ENCODE assay signal across 14 mouse cellular contexts in the genomic region with DNA sequence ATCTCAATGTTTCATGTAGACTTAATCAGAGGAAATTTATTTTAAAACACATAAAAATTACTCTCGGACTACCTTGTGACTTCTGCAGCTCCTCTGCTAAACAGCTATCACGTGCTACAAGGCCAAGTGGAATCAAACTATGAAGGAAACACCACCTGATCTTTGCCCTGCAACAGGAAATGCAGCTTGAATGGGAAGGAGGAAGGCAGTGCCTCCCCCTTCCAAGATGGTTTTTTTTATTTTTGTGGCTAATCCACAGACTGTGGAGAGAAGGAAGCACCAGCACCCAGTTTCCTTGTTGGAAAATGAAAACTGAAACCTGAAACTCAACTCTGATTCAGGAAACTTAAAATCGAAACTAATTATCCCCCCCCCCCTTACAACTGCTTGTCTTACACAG. TPM values are rescaled to one million over a fixed set of nuclear protein-coding genes. Genes with fewer than 3 reads are reported as not detected.
DNase-seq lines count a peak whose midpoint lies in the region; ATAC-seq and TF ChIP-seq lines count a peak whose summit lies in the region.
"Had no signal": no experiment of that assay in that cellular context is flagged by ENCODE, and none has a peak within 500 bp of the region (broad histone marks: within the 10 kb centered on the region; RNA-seq: fewer than 3 reads in every experiment).

No protein-coding gene starts in this region.

- peak overlapping the region; percentile 38; the same call in 1 of the 2 replicates for H3K27ac ChIP-seq in gastrocnemius, adult 2 months
- H3K27ac ChIP-seq in thymus, adult 2 months (ENCODE audit: control insufficient read depth, insufficient read depth, low read length): no peak overlapping the region
- peak overlapping the region; percentile 71; the same call in 1 of the 2 replicates for H3K27ac ChIP-seq in kidney, embryonic 16.5 days (ENCODE audit: low read length)
- H3K27ac ChIP-seq: forebrain, embryonic 10.5 days; hindbrain, embryonic 15.5 days; limb, embryonic 13.5 days had no signal

- intact Hi-C loops in gastrocnemius, adult 2 months (cut with DNase I): no loop called here

- no peak overlapping the region for H3K9ac ChIP-seq in kidney, embryonic 16.5 days (replicated peaks; ENCODE audit: low read length)
- H3K9ac ChIP-seq: hindbrain, embryonic 15.5 days; limb, embryonic 13.5 days had no signal

- no peaks in the 10 kb centered on the region for H3K9me3 ChIP-seq in kidney, embryonic 16.5 days (ENCODE audit: low read length)
- H3K9me3 ChIP-seq: forebrain, embryonic 10.5 days; hindbrain, embryonic 15.5 days; limb, embryonic 13.5 days had no signal

- H3K4me1 ChIP-seq in thymus, adult 2 months (replicated peaks; ENCODE audit: control insufficient read depth, insufficient read depth, low read length): peaks cover 20% of the 10 kb centered on the region
- H3K4me1 ChIP-seq in kidney, embryonic 16.5 days (ENCODE audit: insufficient read depth, low read length): peaks cover 42% of the 10 kb centered on the region

- H3K27me3 ChIP-seq in thymus, adult 2 months (ENCODE audit: control insufficient read depth, insufficient read depth, low read length): no peaks in the 10 kb centered on the region
- no peaks in the 10 kb centered on the region for H3K27me3 ChIP-seq in kidney, embryonic 16.5 days (ENCODE audit: insufficient read depth, low read length)
- H3K27me3 ChIP-seq: hindbrain, embryonic 15.5 days; limb, embryonic 13.5 days had no signal

- DNase-seq in gastrocnemius, adult 2 months: no peak
- DNase-seq in gastrocnemius, postnatal 25 days: no peak
- peak; percentile 19 for DNase-seq in thymus, adult 2 months
- DNase-seq in thymus, postnatal 25 days: no peak
- no peak for DNase-seq in cerebellum, adult 18-20 months
- no peak for DNase-seq in cerebellum, adult 9-10 months
- no peak for DNase-seq in retina, postnatal 1 day
- DNase-seq: gastrocnemius, postnatal 14 days; thymus, postnatal 14 days had no signal

- WGBS in thymus, adult 2 months: 9% methylated on average over 3 of the region's 3 CpGs
- WGBS in kidney, embryonic 16.5 days: 32% methylated on average over 3 of the region's 3 CpGs

- no peak for ATAC-seq in kidney, embryonic 16.5 days (ENCODE audit: low FRiP score, low TSS enrichment)

- H3K4me3 ChIP-seq in gastrocnemius, adult 2 months: peak overlapping the region; percentile 20
- no peak overlapping the region for H3K4me3 ChIP-seq in thymus, adult 2 months (ENCODE audit: control insufficient read depth, insufficient read depth, low read length)
- H3K4me3 ChIP-seq in kidney, embryonic 16.5 days (ENCODE audit: low read length): no peak overlapping the region
- H3K4me3 ChIP-seq: forebrain, embryonic 10.5 days; hindbrain, embryonic 15.5 days; limb, embryonic 13.5 days had no signal

- H3K36me3 ChIP-seq in thymus, adult 2 months (ENCODE audit: control insufficient read depth, insufficient read depth, low read length): peaks cover 31% of the 10 kb centered on the region
- peaks cover 37% of the 10 kb centered on the region for H3K36me3 ChIP-seq in kidney, embryonic 16.5 days (ENCODE audit: insufficient read depth, low read length)

- H3K4me2 ChIP-seq in kidney, embryonic 16.5 days (replicated peaks; ENCODE audit: low read depth, low read length): no peak overlapping the region
- H3K4me2 ChIP-seq: hindbrain, embryonic 15.5 days; limb, embryonic 13.5 days; midbrain, embryonic 11.5 days had no signal

- no peak for TF ChIP-seq POLR2A in thymus, adult 2 months (IDR thresholded peaks at IDR 0.05; ENCODE audit: control insufficient read depth, extremely low read depth, insufficient read depth, low read length, poor library complexity)

- no peak for TF ChIP-seq CTCF in gastrocnemius, adult 2 months (IDR thresholded peaks at IDR 0.05)
- no peak for TF ChIP-seq CTCF in thymus, adult 2 months (IDR thresholded peaks at IDR 0.05; ENCODE audit: borderline replicate concordance, control insufficient read depth, extremely low read depth, insufficient read depth, low read length, poor library complexity)

RNA-seq across cellular contexts. Expression of gene Znfx1, which starts 4.6 kb away (rescaled TPM):
- total RNA-seq in gastrocnemius, adult 2 months (2021): 10 to 100 TPM; 25.2 to 25.8 TPM
- total RNA-seq in gastrocnemius, postnatal 25 days (2021): 10 to 100 TPM; 19.3 to 21.6 TPM
- 46.0 and 46.9 TPM in 2 replicates for polyA plus RNA-seq in thymus, adult 2 months (2012; rRNA removed)
- polyA plus RNA-seq in kidney, embryonic 16.5 days (2015; fragmentation: Nextera tagmentation; extraction: Ambion mirVana): 11.8 TPM in 2 replicates

RNA-seq across cellular contexts. Expression of gene Ddx27, which starts 43.2 kb away (rescaled TPM):
- total RNA-seq in gastrocnemius, adult 2 months (2021): 10 to 100 TPM in 1 of 2 experiments, 1 to 10 TPM in 1; 9.3 to 10.1 TPM
- 1 to 10 TPM; 5.5 to 6.8 TPM for total RNA-seq in gastrocnemius, postnatal 25 days (2021)
- 46.0 and 50.6 TPM in 2 replicates for polyA plus RNA-seq in thymus, adult 2 months (2012; rRNA removed)
- 57.6 and 59.2 TPM in 2 replicates for polyA plus RNA-seq in kidney, embryonic 16.5 days (2015; fragmentation: Nextera tagmentation; extraction: Ambion mirVana)
